Mouse (Mus musculus) forelimb bud, embryonic 11.5 days (tissue): ENCODE measurements at regions not wholly inside any gene's neighbourhood (a gene's known extent, or its start where the extent isn't known, plus 50 kb on each side); places are given as distances from the start of the nearest gene placed in this dataset.

ENCODE experiments used
- DNase-seq: peaks from one replicate; pipeline ENCODE4 v3.0.0-alpha.2; 2012; ENCODE audit warnings: low read depth, low spot score

GRCm38 (mm10) chr10:20780946-20781345, 56.1 kb upstream of the Pde7b start:
- DNase-seq = no peak

DNA sequence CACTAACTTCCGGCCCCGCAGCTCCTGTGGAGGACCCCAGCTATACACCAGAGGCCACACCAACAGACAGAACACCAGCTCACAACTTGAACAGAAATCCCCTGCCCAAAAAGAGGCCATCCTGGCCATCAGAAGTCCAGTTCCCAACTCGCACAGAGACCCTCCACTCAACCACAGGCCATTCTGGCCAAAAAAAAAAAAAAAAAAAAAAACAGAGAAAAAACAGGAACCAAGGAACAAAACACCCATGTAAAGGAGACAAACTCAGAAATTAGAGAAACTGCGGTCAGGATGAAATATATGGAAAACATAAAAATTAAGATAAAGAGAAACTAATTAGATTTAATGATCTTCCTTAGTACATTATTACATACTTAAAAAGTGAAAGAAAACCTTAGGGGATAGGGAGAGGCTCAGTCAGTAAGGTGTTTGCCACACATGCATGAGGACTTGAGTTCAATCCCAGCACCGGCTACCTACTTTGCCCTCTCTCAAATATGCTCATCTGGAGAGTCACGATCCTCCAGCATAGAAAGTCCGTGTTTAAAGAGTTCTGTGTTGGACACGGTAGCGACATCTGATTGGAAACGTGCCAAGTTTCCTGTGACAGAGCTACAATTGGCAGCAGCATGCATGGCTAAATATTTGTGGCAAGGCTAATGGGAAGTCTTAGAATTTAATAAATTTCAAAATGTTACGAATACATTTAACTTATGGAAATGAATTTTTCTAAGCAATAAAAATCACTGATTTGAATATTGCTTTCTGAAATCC, 51.9 kb upstream of the Pde7b start:
- DNase-seq = no peak

- no peak for DNase-seq
Observed at GRCm38 (mm10) chr10:20775731-20776429, 51.0 kb upstream of the Pde7b start.
